Comparison of ENCODE assay signal across 11 mouse cellular contexts in genomic region chr2:79768625-79769024, GRCm38 (mm10).
"Had no signal": no experiment of that assay in that cellular context is flagged by ENCODE, and none has a peak within 500 bp of the region (broad histone marks: within the 10 kb centered on the region; RNA-seq: fewer than 3 reads in every experiment).

No protein-coding gene starts in this region.

- DNase-seq: kidney, adult 2 months; kidney, postnatal 25 days; layer of hippocampus, adult 9-11 months; layer of hippocampus, postnatal 36 days; lung, adult 18-20 months; right cerebral cortex, postnatal 14 days; thymus, postnatal 36 days had no signal

- H3K9me3 ChIP-seq: limb, embryonic 13.5 days; neural tube, embryonic 12.5 days; stomach, embryonic 15.5 days had no signal

- H3K36me3 ChIP-seq: limb, embryonic 13.5 days; neural tube, embryonic 12.5 days; stomach, embryonic 15.5 days had no signal

- H3K4me2 ChIP-seq: limb, embryonic 13.5 days; neural tube, embryonic 12.5 days; stomach, embryonic 15.5 days had no signal

- H3K27me3 ChIP-seq: limb, embryonic 13.5 days; neural tube, embryonic 12.5 days; stomach, embryonic 15.5 days had no signal

- H3K9ac ChIP-seq: limb, embryonic 13.5 days; liver, embryonic 14.5 days; neural tube, embryonic 12.5 days; stomach, embryonic 15.5 days had no signal

- H3K4me1 ChIP-seq: limb, embryonic 13.5 days; neural tube, embryonic 12.5 days; stomach, embryonic 15.5 days had no signal

- H3K4me3 ChIP-seq: limb, embryonic 13.5 days; neural tube, embryonic 12.5 days; stomach, embryonic 15.5 days had no signal

- H3K27ac ChIP-seq: limb, embryonic 13.5 days; liver, embryonic 14.5 days; neural tube, embryonic 12.5 days; stomach, embryonic 15.5 days had no signal
